Mouse (Mus musculus) testis, adult 2 months (tissue): ENCODE data around the gene Shb. TPM values are rescaled to one million over a fixed set of nuclear protein-coding genes. Genes with fewer than 3 reads are reported as not detected.

ENCODE experiments used
- H3K27ac ChIP-seq: fragments of 200-500 bp; 2 replicates; pipeline ENCODE4 v1.5.1; 2012; ENCODE audit warnings: low read depth, low read length; ENCODE audit not compliant: control insufficient read depth, insufficient read depth
- H3K27me3 ChIP-seq: fragments of 200-500 bp; 2 replicates; pipeline ENCODE4 v1.6.1; 2012; ENCODE audit warnings: mild to moderate bottlenecking, low read length, moderate library complexity; ENCODE audit not compliant: control insufficient read depth, insufficient read depth
- H3K36me3 ChIP-seq: fragments of 200-500 bp; 2 replicates; pipeline ENCODE4 v1.6.1; 2012; ENCODE audit warnings: mild to moderate bottlenecking, low read length; ENCODE audit not compliant: control insufficient read depth, insufficient read depth
- H3K4me1 ChIP-seq: fragments of 200-500 bp; 2 replicates; pipeline ENCODE4 v1.6.1; 2012; ENCODE audit warnings: low read length; ENCODE audit not compliant: control insufficient read depth, insufficient read depth
- H3K4me3 ChIP-seq: fragments of 200-500 bp; 2 replicates; pipeline ENCODE4 v1.5.1; 2012; ENCODE audit warnings: low read depth, mild to moderate bottlenecking, low read length, moderate library complexity, mixed read lengths; ENCODE audit not compliant: control insufficient read depth
- CTCF ChIP-seq: fragments of 200-500 bp; IDR thresholded peaks from 2 replicates; pipeline ENCODE4 v1.5.1; 2012; ENCODE audit warnings: low read depth, mild to moderate bottlenecking, inconsistent platforms, low read length, moderate library complexity; ENCODE audit not compliant: control insufficient read depth, insufficient read depth, insufficient replicate concordance
- POLR2A ChIP-seq: fragments of 200-500 bp; IDR thresholded peaks from 2 replicates; pipeline ENCODE4 v1.6.1; 2012; ENCODE audit warnings: low read depth, mild to moderate bottlenecking, inconsistent platforms, low read length, moderate library complexity; ENCODE audit not compliant: control insufficient read depth
- polyA plus RNA-seq: library from polyadenylated mRNA; depleted of rRNA; stranded (reverse); fragments of >200 nt; gene quantifications from 2 replicates; pipeline ENCODE4 v1.2.3, GENCODE M21; 2012

Gene Shb
- polyA plus RNA-seq, 1 experiment = 7.3 TPM

DNA sequence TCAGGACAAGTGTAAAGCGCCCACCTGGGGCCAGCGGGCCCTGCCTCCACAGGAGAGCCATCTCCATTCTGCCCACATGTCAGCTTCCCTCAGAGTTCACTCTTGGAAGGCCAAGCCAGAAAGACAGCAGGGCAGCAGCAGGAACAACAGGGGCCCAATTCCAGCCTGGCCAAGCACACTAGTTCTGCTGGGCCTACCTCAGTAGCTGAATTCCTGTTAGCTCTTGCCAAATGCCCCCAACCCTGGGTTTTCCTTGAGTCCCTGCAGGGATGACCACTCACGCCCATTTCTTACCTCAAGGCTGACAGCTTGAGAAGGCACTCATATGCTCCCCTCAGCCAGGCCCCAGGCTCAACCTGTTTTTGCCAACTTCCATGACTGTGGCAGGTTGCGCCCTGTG, 22.9 kb downstream of the Shb start:
- Histone ChIP-seq H3K4me1 (peaks cover 17% of the 10 kb centered on the region), H3K27ac (no peak overlapping the region)

DNA sequence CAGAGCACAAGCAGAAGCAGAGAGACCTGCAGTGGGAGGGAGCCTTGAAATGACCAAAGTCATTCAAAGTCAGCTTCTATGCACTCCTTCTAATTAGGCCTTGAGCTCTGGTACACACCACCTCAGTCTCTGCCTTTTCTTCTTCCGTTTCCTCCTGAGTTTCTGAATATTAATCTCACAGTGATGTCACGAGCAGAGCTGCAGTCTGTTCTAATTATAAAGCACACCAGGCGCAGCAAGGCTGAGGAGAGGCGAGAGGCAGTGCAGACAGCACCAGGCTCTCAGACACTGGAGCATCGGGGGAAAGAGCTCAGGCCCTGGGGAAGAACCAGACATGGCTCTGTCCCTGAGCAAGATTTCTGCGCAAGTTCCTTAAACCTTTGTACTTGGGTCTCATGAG, 23.8 kb downstream of the Shb start:
- no peaks in the 10 kb centered on the region for H3K36me3 ChIP-seq
- no peak overlapping the region for H3K4me3 ChIP-seq
- peaks cover 13% of the 10 kb centered on the region for H3K4me1 ChIP-seq
- no peaks in the 10 kb centered on the region for H3K27me3 ChIP-seq
- H3K27ac ChIP-seq = peak overlapping the region; percentile 5; the same call in 1 of the 2 replicates
- no peak for TF ChIP-seq POLR2A
- TF ChIP-seq CTCF = no peak

More for the DNA sequence above, 22.9 kb downstream of the Shb start:
- TF ChIP-seq POLR2A = no peak
- no peak for TF ChIP-seq CTCF
- Histone ChIP-seq H3K4me3 (no peak overlapping the region), H3K36me3 (no peaks in the 10 kb centered on the region), H3K27me3 (no peaks in the 10 kb centered on the region)

DNA sequence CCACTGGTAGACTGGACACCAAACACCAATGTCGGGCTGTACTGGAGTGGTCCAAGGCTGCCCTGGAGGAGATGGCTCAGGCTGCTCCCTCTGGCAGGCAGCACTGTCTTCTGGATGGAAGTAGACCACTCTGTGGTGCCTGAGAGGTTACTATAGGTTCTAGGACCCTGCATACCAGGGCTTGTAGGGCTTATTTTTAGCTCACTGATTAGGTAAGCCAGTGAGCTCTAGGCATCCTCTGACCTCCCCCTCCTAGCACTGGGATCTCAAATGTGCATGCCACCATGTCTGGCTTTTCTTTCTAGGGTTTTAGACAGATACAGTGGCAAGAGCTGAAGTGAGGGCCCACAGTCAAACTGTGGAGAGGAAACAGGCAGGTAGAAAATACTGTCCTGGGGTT, 24.8 kb downstream of the Shb start:
- H3K27ac ChIP-seq = no peak overlapping the region
- no peaks in the 10 kb centered on the region for H3K36me3 ChIP-seq
- no peak overlapping the region for H3K4me3 ChIP-seq
- TF ChIP-seq POLR2A (no peak), CTCF (no peak)
- no peaks in the 10 kb centered on the region for H3K27me3 ChIP-seq
- peaks cover 10% of the 10 kb centered on the region for H3K4me1 ChIP-seq

DNA sequence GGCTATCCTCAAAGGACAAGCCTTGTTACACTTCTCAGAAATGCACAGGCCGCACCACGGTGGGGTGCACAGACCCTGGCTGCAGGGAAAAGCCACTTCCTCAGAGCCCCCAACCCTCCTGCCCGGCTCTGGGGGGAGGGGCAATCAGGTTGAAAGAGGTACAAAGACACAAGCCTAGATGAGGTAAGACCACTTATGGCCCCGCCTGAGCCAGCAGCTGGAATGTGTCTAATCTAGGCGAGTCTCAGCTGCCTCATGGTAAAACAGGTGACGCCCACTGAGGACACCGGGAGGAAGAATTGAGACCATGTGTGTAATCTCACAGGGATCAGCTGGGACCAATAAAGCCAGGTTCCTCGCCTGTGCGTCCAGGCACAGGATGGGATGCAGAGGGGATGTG, 25.2 kb downstream of the Shb start:
- no peak overlapping the region for H3K4me3 ChIP-seq
- H3K36me3 ChIP-seq = no peaks in the 10 kb centered on the region
- H3K4me1 ChIP-seq = peaks cover 10% of the 10 kb centered on the region
- TF ChIP-seq CTCF (no peak), POLR2A (no peak)
- H3K27ac ChIP-seq = no peak overlapping the region
- H3K27me3 ChIP-seq = no peaks in the 10 kb centered on the region

DNA sequence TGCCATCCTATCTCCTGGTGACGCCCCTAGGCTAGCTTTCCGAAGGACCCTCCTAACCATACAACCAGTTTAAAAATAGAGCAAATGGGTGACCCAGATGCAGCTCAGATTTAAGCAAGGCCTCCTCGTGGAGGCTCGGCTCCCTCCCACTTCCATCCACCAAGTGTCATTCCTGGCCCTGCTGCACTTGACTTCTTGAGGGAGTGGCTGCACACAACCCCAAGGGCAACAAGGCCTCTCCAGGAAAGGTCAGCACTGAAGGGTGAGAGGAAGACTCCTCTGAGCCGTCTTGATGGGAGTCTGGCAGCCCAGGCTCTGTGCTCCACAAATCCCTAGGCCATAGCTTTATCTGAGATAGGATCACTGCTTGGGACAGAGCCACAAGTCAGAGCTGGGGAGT, 25.7 kb downstream of the Shb start:
- Histone ChIP-seq H3K27ac (no peak overlapping the region), H3K4me3 (no peak overlapping the region), H3K27me3 (no peaks in the 10 kb centered on the region), H3K36me3 (no peaks in the 10 kb centered on the region), H3K4me1 (peaks cover 10% of the 10 kb centered on the region)
- TF ChIP-seq CTCF (no peak), POLR2A (no peak)

DNA sequence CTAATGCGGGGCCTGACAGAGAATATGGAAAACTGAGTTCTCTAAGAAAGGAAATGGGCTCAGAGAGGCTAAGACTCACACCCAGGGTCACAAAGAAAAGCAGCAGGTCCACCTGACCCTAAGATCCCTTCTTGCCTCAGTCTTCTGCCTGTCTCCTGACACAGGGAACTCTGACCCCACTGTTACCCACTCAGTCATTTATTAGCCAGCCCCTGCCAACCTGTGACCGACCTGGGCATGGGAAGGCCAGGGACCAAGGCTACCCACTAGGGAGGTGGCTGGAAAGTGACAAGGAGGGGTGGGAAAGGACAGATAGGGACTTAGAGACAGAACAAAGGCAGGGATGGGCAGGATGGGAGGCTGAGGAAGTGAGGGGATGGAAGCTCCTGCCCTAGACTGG, 26.6 kb downstream of the Shb start:
- Histone ChIP-seq H3K4me1 (peaks cover 10% of the 10 kb centered on the region), H3K27me3 (no peaks in the 10 kb centered on the region), H3K4me3 (no peak overlapping the region), H3K27ac (no peak overlapping the region), H3K36me3 (no peaks in the 10 kb centered on the region)
- TF ChIP-seq POLR2A = no peak
- no peak for TF ChIP-seq CTCF

DNA sequence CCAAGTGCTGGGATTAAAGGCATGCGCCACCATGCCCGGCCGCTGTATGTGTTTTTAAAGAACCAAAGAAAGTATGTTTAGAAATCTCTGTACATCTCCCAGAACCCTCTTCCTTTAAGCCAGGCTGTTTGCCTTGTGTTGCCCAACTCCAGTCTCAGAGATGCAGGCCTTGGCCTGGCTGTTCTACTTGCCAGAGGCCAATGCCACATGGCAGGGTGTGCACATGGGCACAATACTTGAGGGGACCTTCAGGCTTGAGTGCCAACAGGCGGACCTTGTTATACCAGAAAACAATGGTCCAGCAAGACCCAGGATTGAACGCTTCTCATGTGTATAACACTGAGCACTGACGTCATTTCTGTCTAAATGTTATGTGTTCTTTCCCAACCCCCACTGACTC, 27.1 kb downstream of the Shb start:
- TF ChIP-seq POLR2A (no peak), CTCF (no peak)
- H3K4me3 ChIP-seq = no peak overlapping the region
- H3K36me3 ChIP-seq = no peaks in the 10 kb centered on the region
- H3K27me3 ChIP-seq = no peaks in the 10 kb centered on the region
- H3K27ac ChIP-seq = no peak overlapping the region
- peaks cover 10% of the 10 kb centered on the region for H3K4me1 ChIP-seq

DNA sequence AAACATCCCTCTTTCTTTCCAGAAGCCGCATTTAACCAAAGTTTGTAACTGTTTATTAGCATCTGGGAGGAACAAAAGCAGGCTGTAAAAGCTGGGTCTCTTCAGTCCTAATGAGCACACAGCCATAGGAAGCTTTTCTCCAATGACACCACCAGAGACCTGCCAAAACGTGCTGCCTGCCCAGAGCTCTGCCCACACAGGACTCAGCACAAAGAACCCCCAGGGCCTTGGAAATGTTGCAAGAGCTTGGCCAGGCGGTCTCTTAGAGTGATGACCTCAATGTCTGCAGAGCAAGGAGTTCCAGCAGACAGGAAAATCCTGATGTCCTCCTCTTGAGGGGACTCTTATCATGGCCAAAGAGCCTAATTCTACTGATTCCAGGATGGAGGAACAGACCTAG, 28.5 kb downstream of the Shb start:
- no peak overlapping the region for H3K4me3 ChIP-seq
- TF ChIP-seq CTCF = no peak
- no peak for TF ChIP-seq POLR2A
- peaks cover 10% of the 10 kb centered on the region for H3K4me1 ChIP-seq
- no peak overlapping the region for H3K27ac ChIP-seq
- no peaks in the 10 kb centered on the region for H3K27me3 ChIP-seq
- no peaks in the 10 kb centered on the region for H3K36me3 ChIP-seq
